Comparison of ENCODE assay signal across 12 mouse cellular contexts in genomic region chr6:15163508-15164053, GRCm38 (mm10).
DNase-seq lines count a peak whose midpoint lies in the region; ATAC-seq and TF ChIP-seq lines count a peak whose summit lies in the region.
"Had no signal": no experiment of that assay in that cellular context is flagged by ENCODE, and none has a peak within 500 bp of the region (broad histone marks: within the 10 kb centered on the region; RNA-seq: fewer than 3 reads in every experiment).

No protein-coding gene starts in this region.

- no peaks in the 10 kb centered on the region for H3K27me3 ChIP-seq in embryonic facial prominence, embryonic 10.5 days (replicated peaks; ENCODE audit: low read depth, poor library complexity, severe bottlenecking)
- H3K27me3 ChIP-seq: lung, embryonic 15.5 days; stomach, embryonic 15.5 days had no signal

- ATAC-seq in cerebellum, adult (ENCODE audit: insufficient number of reproducible peaks, low FRiP score, low TSS enrichment), result no peak

- 86% methylated on average over 2 of the region's 2 CpGs for WGBS in embryonic facial prominence, embryonic 10.5 days

- no peak overlapping the region for H3K4me3 ChIP-seq in left cerebral cortex, adult 2 months
- H3K4me3 ChIP-seq in ES-E14 (ENCODE audit: insufficient read depth in 1 of 2, low read depth in 1 of 2, low read length in 2 of 2, poor library complexity in 1 of 2, severe bottlenecking in 1 of 2), result no peak overlapping the region
- no peak overlapping the region for H3K4me3 ChIP-seq in embryonic facial prominence, embryonic 10.5 days
- H3K4me3 ChIP-seq: forebrain, embryonic 10.5 days; lung, embryonic 15.5 days; stomach, embryonic 15.5 days had no signal

- H3K27ac ChIP-seq in left cerebral cortex, adult 2 months, result no peak overlapping the region
- no peak overlapping the region for H3K27ac ChIP-seq in ES-E14 (ENCODE audit: insufficient read depth, low read depth, low read length, poor library complexity, severe bottlenecking)
- no peak overlapping the region for H3K27ac ChIP-seq in embryonic facial prominence, embryonic 10.5 days (replicated peaks)
- H3K27ac ChIP-seq: forebrain, embryonic 10.5 days; lung, embryonic 15.5 days; stomach, embryonic 15.5 days had no signal

- intact Hi-C loops in left cerebral cortex, adult 2 months (cut with DNase I), result no loop called here
- intact Hi-C loops in left cerebral cortex, postnatal 4 days (cut with DNase I), result no loop called here

- TF ChIP-seq CTCF in left cerebral cortex, adult 2 months (IDR thresholded peaks at IDR 0.05), result peak; percentile 22

- no peak overlapping the region for H3K9ac ChIP-seq in ES-E14 (ENCODE audit: insufficient read depth, low read depth, low read length, poor library complexity, severe bottlenecking)
- H3K9ac ChIP-seq: lung, embryonic 15.5 days; stomach, embryonic 15.5 days had no signal

- no peaks in the 10 kb centered on the region for H3K4me1 ChIP-seq in ES-E14 (ENCODE audit: control insufficient read depth in 2 of 2, insufficient read depth in 2 of 2, low read length in 2 of 2, poor library complexity in 1 of 2)
- no peaks in the 10 kb centered on the region for H3K4me1 ChIP-seq in embryonic facial prominence, embryonic 10.5 days
- H3K4me1 ChIP-seq: forebrain, embryonic 10.5 days; lung, embryonic 15.5 days; stomach, embryonic 15.5 days had no signal

- in situ Hi-C loops in ES-E14 (cut with MboI; ENCODE audit: low sequenced_read_pairs in 2 of 2, unreplicated experiment in 2 of 2), result no loop called here

- no peaks in the 10 kb centered on the region for H3K36me3 ChIP-seq in ES-E14 (ENCODE audit: control insufficient read depth, insufficient read depth, low read length, poor library complexity, severe bottlenecking)
- peaks cover 3% of the 10 kb centered on the region; the same call in 1 of the 2 replicates for H3K36me3 ChIP-seq in embryonic facial prominence, embryonic 10.5 days (replicated peaks)
- H3K36me3 ChIP-seq: forebrain, embryonic 10.5 days; stomach, embryonic 15.5 days had no signal

- peak; percentile 17 to 20 for DNase-seq in cerebellum, postnatal 10 days
- DNase-seq in left cerebral cortex, adult 2 months (ENCODE audit: extremely low spot score in 1 of 2, low spot score in 2 of 2), result no peak
- no peak for DNase-seq in left cerebral cortex, postnatal 4 days
- DNase-seq in ES-E14 (ENCODE audit: low read depth, low spot score) (peak; percentile 34), MN1 (ENCODE audit: low spot score) (no peak)
- DNase-seq in embryonic facial prominence, embryonic 10.5 days (ENCODE audit: low spot score), result peak; percentile 21
- DNase-seq in right cerebral cortex, adult 2 months (ENCODE audit: low spot score in 2 of 2), result no peak
- DNase-seq: cerebellum, adult 11 months had no signal

- no peaks in the 10 kb centered on the region for H3K9me3 ChIP-seq in ES-E14 (ENCODE audit: control insufficient read depth, insufficient read depth, low read depth, low read length)
- H3K9me3 ChIP-seq in embryonic facial prominence, embryonic 10.5 days, result no peaks in the 10 kb centered on the region
- H3K9me3 ChIP-seq: forebrain, embryonic 10.5 days; lung, embryonic 15.5 days; stomach, embryonic 15.5 days had no signal

TF ChIP-seq in ES-E14, 5 proteins besides CTCF, POLR2A, EP300 and RAD21:
- TF ChIP-seq ZC3H11A (IDR thresholded peaks at IDR 0.05; ENCODE audit: borderline replicate concordance, low read depth, low read length) (no peak), ZNF384 (IDR thresholded peaks at IDR 0.05; ENCODE audit: low read depth, low read length) (peak; percentile 89)

Comparison
In these comparisons a context has a peak if more than half of its experiments do, and no peak if none do; other contexts are left out.
1. DNase-seq: peak in cerebellum, postnatal 10 days (2 of 2), ES-E14 (single experiment) and embryonic facial prominence, embryonic 10.5 days (single experiment); none in left cerebral cortex, adult 2 months (0 of 2), left cerebral cortex, postnatal 4 days (single experiment), MN1 (single experiment) and right cerebral cortex, adult 2 months (0 of 2).